Mouse (Mus musculus): Measurements from ENCODE around the gene A030005L19Rik. TPM values are rescaled to one million over a fixed set of nuclear protein-coding genes. Genes with fewer than 3 reads are reported as not detected.

The A030005L19Rik gene
- polyA plus RNA-seq, 1 experiment, result 0.54 TPM

GRCm38 (mm10) chr1:82959870-82960385 lies 46.8 kb downstream of the A030005L19Rik start, which contains the start of gene Gm47955:
Gm47955 (plus strand) TSS chr1:82960286.
- H3K4me3 ChIP-seq (ENCODE audit: control insufficient read depth, low read depth, low read length), result peak within 1 kb of the TSS; percentile 58
- no peaks in the 10 kb centered on the region for H3K27me3 ChIP-seq (ENCODE audit: control insufficient read depth, insufficient read depth, low read length)
- H3K4me1 ChIP-seq (ENCODE audit: control insufficient read depth, insufficient read depth, low read length), result no peaks in the 10 kb centered on the region
- H3K27ac ChIP-seq (ENCODE audit: control insufficient read depth, insufficient read depth, low read depth, low read length), result no peak within 1 kb of the TSS
- no peaks in the 10 kb centered on the region for H3K36me3 ChIP-seq (ENCODE audit: control insufficient read depth, insufficient read depth, low read length)
- TF ChIP-seq POLR2A (IDR thresholded peaks at IDR 0.05; ENCODE audit: control insufficient read depth, low read depth, low read length), result no peak
- no peak for TF ChIP-seq CTCF (IDR thresholded peaks at IDR 0.05; ENCODE audit: control insufficient read depth, insufficient read depth, insufficient replicate concordance, low read depth, low read length)

Other genes with a start within 250 kb of the A030005L19Rik start
- gene Mff, start 188.4 kb upstream of the A030005L19Rik start, polyA plus RNA-seq (2012; rRNA removed), result 167 and 199 TPM in 2 replicates
- not detected in 2 replicates for gene Tm4sf20, start 144.9 kb upstream of the A030005L19Rik start, polyA plus RNA-seq (2012; rRNA removed)
- gene Gm47791, start 142.1 kb upstream of the A030005L19Rik start, polyA plus RNA-seq (2012; rRNA removed), result not detected in 2 replicates
- gene Agfg1, start 73.8 kb upstream of the A030005L19Rik start, polyA plus RNA-seq (2012; rRNA removed), result 145 and 150 TPM in 2 replicates
- gene A030014E15Rik, start 11.6 kb downstream of the A030005L19Rik start, polyA plus RNA-seq (2012; rRNA removed), result 0.14 TPM in 1 of 2 replicates, not detected in the other
- not detected in 2 replicates for gene Gm6217, start 18.1 kb downstream of the A030005L19Rik start, polyA plus RNA-seq (2012; rRNA removed)
- not detected in 2 replicates for gene A030003K21Rik, start 30.1 kb downstream of the A030005L19Rik start, polyA plus RNA-seq (2012; rRNA removed)
- gene Gm7544, start 42.7 kb downstream of the A030005L19Rik start, polyA plus RNA-seq (2012; rRNA removed), result not detected in 2 replicates
- not detected in 2 replicates for gene Gm47955, start 47.0 kb downstream of the A030005L19Rik start, polyA plus RNA-seq (2012; rRNA removed)
- gene Gm47959, start 87.2 kb downstream of the A030005L19Rik start, polyA plus RNA-seq (2012; rRNA removed), result not detected in 2 replicates
- gene Slc19a3, start 125.1 kb downstream of the A030005L19Rik start, polyA plus RNA-seq (2012; rRNA removed), result 0.10 and 0.17 TPM in 2 replicates
- gene Krtap28-10, start 129.2 kb downstream of the A030005L19Rik start, polyA plus RNA-seq (2012; rRNA removed), result not detected in 2 replicates
- gene Gm47969, start 131.6 kb downstream of the A030005L19Rik start, polyA plus RNA-seq (2012; rRNA removed), result not detected in 2 replicates
- not detected in 2 replicates for gene A030005K14Rik, start 146.1 kb downstream of the A030005L19Rik start, polyA plus RNA-seq (2012; rRNA removed)
- not detected in 2 replicates for gene Krtap28-13, start 147.6 kb downstream of the A030005L19Rik start, polyA plus RNA-seq (2012; rRNA removed)
- not detected in 2 replicates for gene Ccl20, start 203.4 kb downstream of the A030005L19Rik start, polyA plus RNA-seq (2012; rRNA removed)
- gene Daw1, start 246.4 kb downstream of the A030005L19Rik start, polyA plus RNA-seq (2012; rRNA removed), result 27.6 and 33.8 TPM in 2 replicates

All from testis, adult 2 months (tissue).